Mouse (Mus musculus) cerebellum, adult 9-10 months (tissue): Measurements from ENCODE around the gene Gm9833.
"Not testable (repeated sequence)": the region's sequence is repeated elsewhere in the genome, so short reads cannot be mapped to it uniquely, and the experiment has no call there.

ENCODE experiments used
- DNase-seq: peaks from one replicate; pipeline ENCODE4 v3.0.0; 2022

The Gm9833 gene

DNA sequence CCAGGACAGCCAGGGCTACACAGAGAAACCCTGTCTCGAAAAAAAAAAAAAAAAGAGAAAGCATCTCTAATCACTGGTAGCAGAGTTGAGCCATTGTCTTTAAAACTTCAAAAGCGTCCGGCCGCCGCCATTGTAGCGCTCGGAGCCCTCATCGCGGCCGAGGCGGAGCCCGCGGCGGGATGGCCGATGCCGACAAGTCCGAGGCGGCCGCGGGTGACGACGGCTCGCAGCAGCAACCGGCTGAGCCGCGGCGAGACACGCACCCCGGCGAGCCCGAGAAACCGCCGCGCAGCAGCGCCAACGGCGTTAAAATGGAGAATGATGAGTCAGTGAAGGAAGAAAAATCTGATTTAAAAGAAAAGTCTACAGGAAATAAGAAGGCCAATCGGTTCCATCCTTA is at the start of gene Gm9833:
Gene Gm9833 (plus strand): TSS at position 117 of the 400 bp plus-strand sequence.
- DNase-seq = not testable (repeated sequence)

DNA sequence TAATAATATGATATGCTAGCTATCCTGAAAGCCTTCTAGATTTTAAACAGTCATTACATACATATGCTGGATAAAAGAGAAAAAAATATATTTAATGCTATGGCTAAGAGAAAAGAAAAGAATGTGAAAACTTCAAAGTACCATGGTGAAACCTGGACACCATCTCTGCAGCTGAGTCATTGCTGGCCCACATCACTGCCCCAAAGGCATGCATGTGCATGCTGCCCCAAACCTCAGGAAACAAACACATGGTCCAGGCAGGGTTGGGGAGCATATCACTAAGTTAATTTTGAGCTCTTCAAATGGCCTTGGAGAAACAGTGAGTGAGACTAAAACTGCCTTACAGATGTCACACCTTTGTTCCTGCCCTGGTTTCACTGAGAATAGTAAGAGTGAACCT is 17.8 kb upstream of the Gm9833 start:
- no peak for DNase-seq

DNA sequence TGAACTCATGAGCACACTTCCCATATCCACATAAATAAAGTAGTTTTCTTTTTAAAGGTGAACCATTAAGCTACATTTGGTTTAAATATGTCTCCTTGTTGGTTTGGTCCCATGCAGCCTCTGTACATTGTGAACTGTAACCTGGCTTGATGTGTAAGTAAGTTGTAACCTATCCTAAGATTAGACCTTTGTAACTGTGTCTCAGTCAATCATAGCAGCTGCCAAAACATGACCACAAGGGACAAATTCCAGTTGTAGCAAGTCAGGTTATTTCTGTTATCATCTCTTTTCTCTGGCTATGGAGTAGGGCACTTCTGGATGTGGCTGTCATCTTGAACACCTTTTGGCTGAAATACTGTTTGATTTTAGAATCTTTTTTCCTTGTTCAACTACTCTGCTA is 12.1 kb upstream of the Gm9833 start:
- no peak for DNase-seq

DNA sequence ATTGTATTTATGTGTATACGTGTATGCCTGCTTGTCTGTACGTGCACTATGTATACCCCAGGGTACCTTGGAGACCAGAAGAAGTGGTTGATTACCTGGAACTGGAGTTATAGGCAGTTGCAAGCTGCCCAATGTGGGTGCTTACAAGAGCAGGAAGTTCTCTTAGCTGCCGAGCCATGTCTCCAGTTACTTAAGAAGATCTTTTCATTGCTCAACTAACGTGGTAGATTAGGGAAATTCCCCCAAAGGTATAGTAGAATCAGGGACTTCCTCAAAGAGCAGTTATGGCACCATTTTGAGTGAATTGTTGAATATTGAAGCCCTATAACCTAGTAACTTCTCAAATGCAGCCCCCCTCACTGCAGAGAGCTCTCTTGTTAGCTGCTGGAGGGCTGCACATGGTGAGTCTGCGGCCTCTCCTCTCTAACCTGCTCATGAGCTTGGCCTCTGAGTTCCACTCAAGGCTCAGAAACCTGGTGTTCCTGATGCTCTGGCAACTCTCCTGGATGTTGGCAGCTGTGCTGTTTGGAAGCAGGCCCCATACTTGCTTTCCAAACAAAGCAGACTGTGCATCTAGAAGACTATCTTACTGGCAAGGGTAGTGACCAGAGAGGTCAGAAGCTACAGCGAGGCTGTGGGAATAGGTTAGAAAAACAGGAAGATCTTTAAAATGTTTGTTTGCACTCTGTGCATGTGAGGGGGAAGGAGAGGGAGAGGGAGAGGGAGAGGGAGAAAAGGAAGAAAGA is 10.6 kb upstream of the Gm9833 start:
- no peak for DNase-seq

DNA sequence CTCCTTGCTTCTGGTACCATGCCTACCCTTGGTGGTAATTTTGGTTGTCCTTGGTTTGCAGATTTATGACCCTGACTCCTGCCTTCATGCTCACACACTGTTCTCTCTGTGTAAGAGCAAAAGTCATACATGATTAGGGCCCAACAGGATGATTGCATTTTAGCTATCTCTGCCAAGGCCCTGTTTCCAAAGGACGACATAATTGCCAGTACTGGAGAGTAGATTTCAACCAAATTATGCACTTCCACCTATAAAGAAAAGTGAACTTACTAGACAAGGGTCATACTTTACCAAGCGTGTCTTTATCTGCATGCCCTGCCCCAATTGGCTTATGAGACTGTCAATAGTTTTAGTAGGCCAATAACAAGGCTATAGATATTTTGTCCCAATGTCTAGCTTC is 9.8 kb upstream of the Gm9833 start:
- no peak for DNase-seq

DNA sequence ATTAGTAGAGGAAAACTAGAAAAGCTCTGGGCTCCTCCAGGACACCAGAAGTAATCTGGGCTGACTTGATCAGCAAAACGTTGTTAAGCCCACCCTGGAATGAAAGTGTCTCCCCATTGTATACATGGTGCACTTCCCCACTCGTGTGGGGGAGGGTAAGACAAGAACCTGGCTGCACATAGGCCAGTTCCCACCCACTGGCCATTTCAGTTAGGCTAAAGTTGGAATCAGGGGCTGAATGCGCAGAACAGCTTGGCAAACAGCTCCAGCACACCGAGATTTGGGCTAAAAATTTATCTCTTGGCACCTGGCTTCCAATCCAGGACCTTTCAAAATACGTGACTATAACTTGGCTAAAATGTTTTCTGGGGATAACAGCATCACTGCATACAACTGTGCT is 6.6 kb upstream of the Gm9833 start:
- DNase-seq = no peak

DNA sequence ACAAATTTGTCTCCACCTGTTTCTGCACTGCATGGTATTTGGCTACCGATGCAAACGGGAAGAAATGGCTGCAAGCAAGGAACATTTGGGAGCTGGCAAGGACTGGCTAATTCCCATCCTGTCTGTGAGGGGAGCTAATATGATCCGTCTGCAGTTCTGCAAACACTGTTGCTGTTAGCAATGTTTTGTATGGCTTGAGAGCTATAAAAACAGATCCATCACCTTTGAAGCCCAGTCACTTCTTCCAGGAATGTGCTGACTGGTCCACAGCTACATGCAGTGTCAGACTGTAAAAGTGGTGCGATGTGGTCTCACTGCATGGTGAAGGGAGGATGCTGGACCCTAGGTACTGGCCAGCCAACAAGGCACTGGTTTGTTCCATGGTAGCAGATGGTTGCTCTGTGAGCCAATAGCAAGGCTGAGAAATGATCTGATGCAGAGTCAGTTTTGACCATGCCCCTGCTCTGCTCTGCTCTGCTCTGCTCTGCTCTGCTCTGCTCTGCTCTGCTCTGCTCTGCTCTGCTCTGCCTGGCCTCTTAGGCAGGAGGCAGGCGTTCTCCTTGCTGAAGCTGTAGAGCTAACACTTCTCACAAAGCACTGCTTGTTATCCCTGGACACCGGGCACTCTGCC is 5.9 kb upstream of the Gm9833 start:
- DNase-seq = peak; percentile 44

DNA sequence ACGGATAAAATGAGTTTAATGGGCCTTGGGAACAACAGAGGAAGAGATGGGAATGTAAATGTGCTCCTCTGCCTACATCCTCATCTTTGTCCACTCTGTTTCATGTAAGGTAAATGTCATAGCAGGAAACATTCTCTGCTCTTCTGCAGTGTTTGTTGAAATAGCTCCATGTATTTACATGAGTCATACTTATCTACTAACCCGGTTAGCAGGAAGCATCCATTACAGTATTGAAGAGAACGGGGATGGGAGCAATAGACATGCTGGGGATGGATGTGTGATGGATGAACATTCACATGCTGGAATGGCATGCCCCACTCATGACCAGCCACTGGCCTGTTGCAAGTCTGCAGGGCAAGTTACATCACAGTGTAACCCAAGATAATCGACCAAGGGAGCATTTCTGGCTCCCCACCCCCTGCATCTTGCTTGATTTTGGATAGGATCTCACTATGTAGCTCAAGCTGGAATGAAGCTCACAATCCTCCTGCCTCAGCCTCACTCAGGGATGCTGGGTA is 5.3 kb upstream of the Gm9833 start:
- no peak for DNase-seq

DNA sequence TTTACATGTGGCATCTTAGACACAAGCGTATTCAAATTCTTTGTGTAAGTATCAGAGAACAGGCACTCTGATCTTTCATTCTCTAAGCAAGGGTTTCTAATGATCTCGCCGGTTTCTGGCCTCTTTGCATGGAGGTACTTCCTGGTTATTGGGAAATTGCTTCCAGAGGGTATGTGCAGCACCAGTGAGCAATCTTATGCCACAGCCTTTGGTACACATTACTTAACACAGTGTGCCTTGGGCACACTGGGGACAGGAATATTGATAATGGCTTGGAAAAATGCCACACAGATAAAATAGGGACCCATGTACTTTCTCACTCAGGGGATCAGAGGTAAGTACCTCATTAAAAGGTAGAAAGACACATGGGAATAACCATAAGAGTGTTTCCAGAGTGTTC is 3.8 kb upstream of the Gm9833 start:
- DNase-seq = no peak

DNA sequence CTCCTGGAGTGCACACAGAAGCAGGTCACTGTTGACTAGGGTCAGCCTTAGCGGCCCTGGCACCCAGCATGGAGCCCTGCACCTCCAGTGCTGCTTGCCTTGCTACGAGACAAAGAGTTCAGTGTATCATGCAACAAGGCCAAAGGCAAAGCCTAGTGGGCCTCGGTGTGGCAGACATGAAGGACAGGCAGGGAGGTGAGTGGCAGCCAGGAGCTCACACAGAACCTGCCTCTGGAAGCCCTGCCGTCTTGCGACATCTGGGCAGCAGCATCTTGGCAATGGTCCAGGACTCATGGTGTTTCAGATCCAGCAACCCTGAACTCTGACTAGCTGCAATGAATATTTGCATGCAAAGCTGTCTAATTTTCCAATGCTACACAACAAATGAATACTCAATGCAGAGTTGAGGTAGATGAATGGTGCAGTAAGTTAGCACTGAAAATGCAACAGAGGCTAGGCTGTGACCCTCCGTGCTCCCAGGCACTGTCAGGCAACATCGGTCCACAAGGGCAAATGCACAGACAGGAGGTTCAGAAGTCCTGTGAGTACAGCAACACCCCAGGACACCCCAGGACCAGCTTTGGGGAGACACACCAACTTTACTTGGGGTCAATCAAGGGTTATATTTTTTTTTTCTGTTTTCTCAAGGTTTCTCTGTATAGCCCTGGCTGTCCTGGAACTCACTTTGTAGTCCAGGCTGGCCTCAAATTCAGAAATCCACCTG is 2.4 kb upstream of the Gm9833 start:
- DNase-seq = no peak

DNA sequence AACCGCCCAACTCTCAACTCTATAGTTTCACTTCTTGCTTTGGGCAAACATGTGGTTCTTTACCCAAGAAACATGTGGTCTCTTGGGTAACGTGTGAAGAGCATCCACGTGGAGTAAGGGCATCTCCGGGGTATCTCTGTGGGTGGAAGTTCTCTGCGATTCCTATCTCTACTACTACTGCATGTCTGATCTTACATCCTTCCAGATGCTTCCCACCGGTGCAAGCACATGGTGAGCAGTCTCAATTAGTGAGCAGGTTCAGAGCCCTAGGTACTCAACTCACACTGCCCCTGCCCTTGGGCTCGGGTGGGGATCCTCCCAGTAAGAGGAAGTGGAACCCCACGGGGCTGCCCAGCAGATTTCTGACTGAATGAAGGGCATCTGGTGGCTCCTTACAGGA is 399 bp upstream of the Gm9833 start:
- no peak for DNase-seq

DNA sequence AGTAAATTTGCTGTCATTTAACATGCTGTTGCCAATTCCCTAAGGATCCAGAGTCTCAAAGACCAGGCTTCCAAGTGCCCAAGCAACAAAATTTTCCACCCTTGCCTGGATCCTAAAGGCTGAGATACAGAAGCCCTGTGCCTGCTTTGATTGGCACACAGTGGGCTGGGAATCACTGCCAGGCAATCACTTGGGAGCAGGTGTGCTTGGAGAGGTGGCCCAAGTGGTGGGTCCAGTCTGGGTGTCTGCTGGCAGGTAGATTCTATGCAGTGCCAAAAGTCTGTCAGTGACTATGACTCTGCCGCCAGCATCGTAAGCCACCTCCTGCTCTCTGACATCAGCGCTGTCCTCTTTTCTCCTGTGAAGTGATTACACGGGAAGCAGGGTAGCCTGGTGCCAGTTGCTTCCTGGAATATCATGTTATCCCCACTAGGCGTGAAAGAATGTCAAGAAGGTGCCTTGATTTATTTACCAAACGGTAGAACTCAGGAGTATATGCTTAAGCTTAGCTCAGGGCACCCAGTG is 3.8 kb downstream of the Gm9833 start:
- no peak for DNase-seq

DNA sequence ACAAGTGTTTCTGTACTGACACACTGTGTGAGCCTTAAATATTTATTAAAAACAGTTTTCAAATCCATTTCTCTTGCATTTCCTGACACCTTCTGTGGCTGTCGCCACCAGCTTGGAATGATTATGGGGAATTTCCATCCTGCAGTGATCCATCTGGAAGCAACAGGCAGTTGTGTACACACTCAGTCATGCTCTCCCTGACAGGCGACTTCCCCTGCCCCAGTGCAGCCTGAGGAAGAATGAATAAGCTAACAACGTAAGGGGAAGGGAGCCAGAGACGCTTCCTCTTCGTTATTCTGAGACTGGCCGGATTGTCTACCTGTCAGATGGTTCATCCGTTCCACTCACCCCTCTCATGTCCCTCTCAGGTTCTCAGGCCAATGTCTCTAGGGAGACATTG is 4.6 kb downstream of the Gm9833 start:
- DNase-seq = no peak

DNA sequence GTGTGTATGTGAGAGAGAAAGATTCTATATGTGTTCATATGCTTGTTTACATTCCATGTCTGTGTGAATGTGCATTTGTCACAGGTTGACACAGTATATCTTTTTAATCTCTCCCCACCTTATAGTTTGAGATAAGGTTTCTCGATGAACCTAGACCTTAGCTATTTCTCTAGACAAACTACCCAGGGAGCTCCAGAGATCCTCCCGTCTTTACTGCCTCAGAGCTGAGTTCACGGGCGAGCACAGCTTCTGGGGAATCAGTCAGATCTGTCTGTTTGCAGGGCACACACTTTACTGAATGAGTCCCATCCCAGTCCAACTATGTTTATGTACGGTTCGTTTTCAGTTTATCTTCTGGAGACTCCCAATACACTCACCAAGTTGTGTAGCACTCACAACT is 5.0 kb downstream of the Gm9833 start:
- no peak for DNase-seq

DNA sequence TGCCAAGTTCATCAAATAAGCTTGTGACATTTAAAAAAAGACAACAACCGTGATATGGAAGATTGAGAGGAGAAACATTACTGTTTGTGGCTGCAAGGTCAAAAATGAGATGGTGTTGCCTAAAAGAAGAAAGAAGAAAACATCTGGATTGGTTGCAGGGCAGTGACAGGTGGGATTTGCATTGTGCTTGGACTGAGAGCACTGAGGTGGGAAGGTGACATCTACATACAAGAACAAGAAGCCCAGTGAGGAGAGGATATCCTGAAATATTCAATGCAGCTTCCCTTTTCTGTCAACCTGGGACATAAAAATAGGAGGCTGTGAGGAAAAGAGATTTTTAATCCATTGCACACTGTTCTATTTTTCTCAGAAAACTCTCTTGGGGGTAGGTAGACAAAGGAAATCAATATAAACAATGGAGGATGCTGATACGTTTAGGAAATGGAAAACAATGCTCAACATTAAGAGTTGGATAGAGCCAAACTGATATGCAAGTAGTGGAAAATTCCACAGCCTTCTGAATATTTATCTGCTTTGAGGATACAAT is 7.2 kb downstream of the Gm9833 start:
- no peak for DNase-seq

DNA sequence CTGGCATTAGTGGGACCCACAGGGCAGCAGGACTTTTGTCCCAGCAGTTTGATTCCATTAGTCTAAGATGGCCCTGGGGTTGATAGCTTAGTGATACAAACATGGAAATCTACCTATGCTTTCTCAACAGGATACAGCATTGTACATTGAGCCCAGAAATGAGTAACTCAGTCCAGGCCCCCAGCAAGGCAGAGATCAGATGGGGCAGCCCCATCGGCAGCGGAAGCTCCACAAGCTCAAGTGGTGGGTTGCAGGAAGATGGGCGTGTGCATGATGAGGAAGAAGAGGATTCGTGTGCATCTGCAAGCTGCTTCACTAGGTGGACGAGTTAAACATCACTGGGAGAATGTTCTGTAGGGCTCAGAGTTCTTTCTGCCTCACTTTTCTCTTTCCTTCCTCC is 11.8 kb downstream of the Gm9833 start:
- no peak for DNase-seq

DNA sequence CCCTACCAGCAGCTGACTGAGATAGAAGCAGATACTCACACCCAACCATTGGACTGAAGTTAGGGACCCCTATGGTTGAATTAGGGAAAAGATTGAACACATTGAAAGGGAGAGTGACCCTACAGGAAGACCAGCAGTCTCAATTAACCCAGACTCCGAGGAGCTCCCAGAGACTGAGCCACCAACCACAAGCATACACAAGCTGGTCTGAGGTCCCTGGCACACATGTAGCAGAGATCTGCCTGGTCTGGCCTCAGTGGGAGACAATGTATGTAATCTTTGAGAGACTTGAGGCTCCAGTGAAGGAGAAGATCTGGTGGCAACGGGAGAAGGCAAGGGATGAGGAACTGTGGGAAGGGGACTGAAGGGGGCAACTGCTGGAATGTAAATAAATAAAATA is 23.7 kb downstream of the Gm9833 start:
- no peak for DNase-seq

DNA sequence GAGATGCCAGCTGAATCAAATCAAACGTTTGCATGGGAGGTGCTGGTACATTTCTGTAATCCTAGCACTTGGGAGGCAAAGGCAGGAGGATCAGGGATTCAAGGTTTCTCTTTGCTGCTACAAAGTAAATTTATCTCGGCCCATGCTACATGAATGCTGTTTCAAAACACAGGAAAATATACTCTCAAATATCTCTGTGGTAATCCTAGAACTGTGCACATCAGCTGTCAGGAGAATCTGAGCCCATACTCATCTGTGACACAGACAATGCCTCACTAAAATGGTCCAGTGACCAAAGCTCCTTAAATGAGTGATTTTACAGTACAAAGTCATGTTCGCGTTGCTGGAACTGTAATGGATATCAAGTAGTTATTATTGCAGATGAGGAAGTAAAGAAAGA is 24.3 kb downstream of the Gm9833 start:
- no peak for DNase-seq

DNA sequence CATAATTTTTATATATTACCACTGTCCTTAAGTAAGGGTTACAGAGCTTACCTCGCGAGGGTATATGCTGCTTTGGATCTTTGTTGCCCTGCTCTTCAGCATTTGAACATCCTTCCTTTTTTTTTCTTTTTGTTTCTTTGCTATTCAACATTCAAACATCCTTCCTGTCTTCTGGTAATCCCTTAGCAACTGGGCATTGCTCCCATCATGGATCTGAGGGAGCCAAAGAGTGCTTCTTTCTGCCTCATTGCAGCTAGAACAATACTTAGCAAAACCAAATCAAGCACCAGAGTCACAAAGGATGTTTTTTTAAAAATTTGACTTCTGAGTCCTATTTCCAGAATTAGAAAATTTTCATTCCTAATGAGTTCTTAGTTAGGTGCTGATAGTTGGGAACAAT is 24.8 kb downstream of the Gm9833 start:
- peak; percentile 7 for DNase-seq

DNA sequence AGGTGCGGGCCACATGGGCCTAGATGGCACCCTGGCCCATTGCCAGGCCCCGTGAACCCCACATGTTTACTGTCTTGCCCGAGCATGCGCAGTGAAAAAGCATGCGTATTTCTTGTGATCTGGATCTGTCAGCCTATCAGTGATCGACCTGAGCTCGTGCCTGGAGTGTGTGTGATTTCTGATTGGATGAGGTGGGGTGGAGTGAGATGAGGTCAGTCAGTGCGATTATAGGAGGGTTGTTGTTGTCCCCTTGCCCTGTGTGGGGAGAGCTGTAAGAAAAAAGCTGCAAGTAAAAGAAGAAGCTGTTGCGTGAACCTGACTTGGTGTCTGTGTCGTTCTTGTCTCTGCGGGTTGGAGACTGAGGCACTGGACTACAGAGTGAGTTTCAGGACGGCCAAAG is 28.6 kb downstream of the Gm9833 start:
- no peak for DNase-seq

DNA sequence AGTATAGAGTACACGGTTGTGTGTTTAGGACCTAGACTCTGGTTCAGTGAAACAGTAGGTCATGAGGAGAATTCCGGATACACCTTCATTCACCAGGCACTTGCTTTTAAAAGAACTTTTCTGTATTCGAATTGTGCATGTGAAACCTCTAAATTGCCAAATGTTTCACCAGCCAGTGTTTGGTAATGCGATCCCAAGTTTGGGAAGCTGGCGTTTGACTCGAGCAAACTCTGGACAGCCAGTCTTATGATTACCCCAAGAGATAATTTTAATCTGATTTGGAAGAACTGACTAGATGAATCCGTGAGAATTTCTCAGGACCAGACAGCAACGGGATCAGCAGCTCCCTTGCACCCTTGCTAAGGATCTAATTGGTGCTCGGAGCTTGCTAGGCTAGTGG is 33.3 kb downstream of the Gm9833 start:
- no peak for DNase-seq

DNA sequence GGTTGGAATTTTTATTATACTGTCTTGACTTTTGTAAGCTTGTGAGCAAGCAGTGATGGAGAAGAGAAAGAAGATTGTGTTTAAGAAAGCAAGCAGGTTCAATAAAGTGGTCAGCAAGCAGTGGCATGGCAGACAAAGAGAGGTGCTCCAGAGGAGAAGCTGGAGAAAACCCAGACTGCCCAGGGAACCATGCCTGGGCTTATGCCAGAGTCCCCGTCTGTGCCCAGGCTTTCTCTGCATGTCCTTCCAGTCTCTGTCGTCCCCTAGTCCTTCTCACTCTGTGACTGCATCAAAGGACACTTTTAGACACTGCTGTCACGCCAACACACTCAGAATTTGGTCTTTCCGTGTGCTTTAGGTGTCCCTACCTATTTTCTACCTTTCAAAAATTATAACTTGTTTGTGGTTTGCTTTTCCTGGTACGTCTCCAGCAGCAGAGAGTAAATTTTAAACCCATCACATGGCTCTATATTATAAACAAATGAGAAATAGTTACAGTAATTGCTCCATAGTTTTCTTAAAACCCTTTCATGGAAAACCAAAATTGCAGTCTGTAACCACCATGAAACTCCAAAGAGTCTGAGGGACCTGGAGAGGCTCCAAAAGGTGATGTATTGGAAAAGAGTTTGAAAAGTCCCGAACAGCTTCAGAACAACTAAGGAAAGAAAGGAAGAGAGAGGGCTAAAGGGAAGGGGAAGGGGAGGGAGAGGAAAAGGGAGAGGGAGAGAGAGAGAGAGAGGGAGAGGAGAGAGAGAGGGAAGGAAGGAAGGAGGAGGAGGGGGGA is 34.2 kb downstream of the Gm9833 start:
- DNase-seq = no peak

DNA sequence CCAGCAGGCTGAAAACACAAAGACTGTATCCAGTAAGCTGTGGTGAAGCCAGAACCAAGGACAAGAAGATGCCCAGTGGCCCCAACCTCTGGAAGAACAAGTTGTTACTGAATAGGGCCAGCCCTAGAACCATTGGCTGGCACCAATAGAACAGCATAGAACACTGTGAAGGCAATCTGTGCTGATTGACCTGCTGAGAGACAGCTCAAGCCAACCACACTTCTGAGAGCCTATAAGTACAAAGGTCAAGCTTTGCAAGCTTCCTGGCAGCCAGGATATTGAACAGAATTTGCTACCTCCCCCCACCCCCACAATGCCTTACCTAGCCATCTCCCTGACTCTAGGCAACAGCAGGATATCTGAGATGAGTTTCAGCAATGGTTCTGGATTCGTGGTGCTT is 35.7 kb downstream of the Gm9833 start:
- DNase-seq = no peak
